ENCODE assay signal across 9 mouse cellular contexts in the genomic region with DNA sequence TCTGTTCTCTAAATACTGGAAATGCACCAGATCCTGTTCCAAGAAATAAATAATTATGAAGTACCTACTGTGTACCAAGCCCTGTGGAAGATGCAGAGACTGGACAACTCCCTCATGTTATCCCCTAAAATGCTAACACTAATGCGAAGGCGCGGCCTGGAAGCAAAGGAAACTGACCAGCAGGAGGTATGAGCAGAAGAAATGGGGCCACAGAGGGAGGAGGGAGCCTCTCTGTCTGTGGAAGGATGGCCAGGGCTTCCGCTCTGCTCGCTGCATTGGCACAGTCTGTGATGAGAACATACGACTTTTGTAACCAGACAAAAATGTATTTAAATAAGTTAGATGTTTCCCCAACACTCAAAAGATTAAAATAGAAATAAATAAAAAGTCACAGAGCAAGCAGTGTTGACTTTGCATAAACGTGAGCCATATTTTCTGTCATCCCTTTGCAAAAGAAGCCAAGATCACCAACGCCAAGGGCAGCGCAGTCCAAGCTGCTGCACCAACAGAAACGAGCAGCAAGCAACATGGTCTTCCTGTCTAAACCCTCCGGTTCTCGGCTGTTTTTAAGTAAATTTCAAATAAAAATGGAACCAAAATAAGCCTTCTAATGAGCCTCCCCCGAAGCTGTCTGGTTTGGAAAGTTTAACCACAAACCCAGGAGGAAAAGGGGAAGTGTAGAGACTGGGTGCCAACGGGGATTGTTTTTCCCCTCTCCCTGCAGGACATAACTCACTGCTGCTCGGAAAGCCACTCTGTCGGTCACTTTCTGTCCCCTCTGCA. TPM values are rescaled to one million over a fixed set of nuclear protein-coding genes. Genes with fewer than 3 reads are reported as not detected.
DNase-seq lines count a peak whose midpoint lies in the region; ATAC-seq and TF ChIP-seq lines count a peak whose summit lies in the region.
"Had no signal": no experiment of that assay in that cellular context is flagged by ENCODE, and none has a peak within 500 bp of the region (broad histone marks: within the 10 kb centered on the region; RNA-seq: fewer than 3 reads in every experiment).

No protein-coding gene starts in this region.

- no peak overlapping the region for H3K4me2 ChIP-seq in hindbrain, embryonic 15.5 days
- no peak overlapping the region for H3K4me2 ChIP-seq in hindbrain, embryonic 11.5 days (replicated peaks; ENCODE audit: low read depth, low read length)
- H3K4me2 ChIP-seq in liver, embryonic 12.5 days = peak overlapping the region; percentile 24
- H3K4me2 ChIP-seq in midbrain, embryonic 15.5 days = no peak overlapping the region

- no peaks in the 10 kb centered on the region for H3K9me3 ChIP-seq in hindbrain, embryonic 15.5 days
- no peaks in the 10 kb centered on the region for H3K9me3 ChIP-seq in hindbrain, embryonic 11.5 days (ENCODE audit: control insufficient read depth, low read length)
- H3K9me3 ChIP-seq in G1E (replicated peaks) = no peaks in the 10 kb centered on the region
- no peaks in the 10 kb centered on the region for H3K9me3 ChIP-seq in liver, embryonic 12.5 days (replicated peaks)
- H3K9me3 ChIP-seq in midbrain, embryonic 10.5 days (replicated peaks) = no peaks in the 10 kb centered on the region
- no peaks in the 10 kb centered on the region for H3K9me3 ChIP-seq in midbrain, embryonic 15.5 days

- DNase-seq in hindbrain, embryonic 11.5 days (ENCODE audit: low spot score) = no peak
- peak; percentile 42 for DNase-seq in G1E (ENCODE audit: low spot score)
- DNase-seq in yolk sac, embryonic 10.5 days (ENCODE audit: low spot score) = no peak
- no peak for DNase-seq in midbrain, embryonic 10.5 days (ENCODE audit: low spot score)

- TF ChIP-seq CTCF in G1E (IDR thresholded peaks at IDR 0.05; ENCODE audit: low read depth, low read length) = no peak

- no peak overlapping the region for H3K9ac ChIP-seq in hindbrain, embryonic 15.5 days
- no peak overlapping the region for H3K9ac ChIP-seq in hindbrain, embryonic 11.5 days (ENCODE audit: low read depth, low read length)
- H3K9ac ChIP-seq in liver, embryonic 12.5 days = no peak overlapping the region
- H3K9ac ChIP-seq in midbrain, embryonic 15.5 days = no peak overlapping the region

- 65% methylated on average over 16 of the region's 16 CpGs for WGBS in hindbrain, embryonic 15.5 days
- WGBS in hindbrain, embryonic 11.5 days = 74% methylated on average over 16 of the region's 16 CpGs
- WGBS in liver, embryonic 12.5 days (ENCODE audit: insufficient replicate concordance) = 44% methylated on average over 16 of the region's 16 CpGs
- 72% methylated on average over 16 of the region's 16 CpGs for WGBS in midbrain, embryonic 10.5 days
- WGBS in midbrain, embryonic 15.5 days = 70% methylated on average over 16 of the region's 16 CpGs

- no peak for ATAC-seq in hindbrain, embryonic 15.5 days (ENCODE audit: low FRiP score, low read depth)
- no peak for ATAC-seq in hindbrain, embryonic 11.5 days (ENCODE audit: low FRiP score)
- no peak for ATAC-seq in G1E (ENCODE audit: extremely low read depth, insufficient number of reproducible peaks, low FRiP score, poor library complexity, severe bottlenecking)
- peak; percentile 55 for ATAC-seq in common myeloid progenitor, adult 5-6 weeks (replicated peaks; ENCODE audit: low read depth, poor library complexity, severe bottlenecking)
- no peak for ATAC-seq in liver, embryonic 12.5 days
- no peak for ATAC-seq in midbrain, embryonic 15.5 days (replicated peaks)

- no peak overlapping the region for H3K4me3 ChIP-seq in hindbrain, embryonic 15.5 days
- no peak overlapping the region for H3K4me3 ChIP-seq in hindbrain, embryonic 11.5 days (ENCODE audit: low read depth, low read length)
- no peak overlapping the region; the same call in 1 of the 2 replicates for H3K4me3 ChIP-seq in G1E (ENCODE audit: low read depth, low read length)
- H3K4me3 ChIP-seq in liver, embryonic 12.5 days = no peak overlapping the region
- H3K4me3 ChIP-seq in midbrain, embryonic 10.5 days = no peak overlapping the region
- H3K4me3 ChIP-seq in midbrain, embryonic 15.5 days = no peak overlapping the region
- H3K4me3 ChIP-seq: erythroblast, embryonic 14.5 days had no signal

- H3K36me3 ChIP-seq in hindbrain, embryonic 15.5 days = no peaks in the 10 kb centered on the region
- H3K36me3 ChIP-seq in hindbrain, embryonic 11.5 days (ENCODE audit: control insufficient read depth, insufficient read depth, low read length) = no peaks in the 10 kb centered on the region
- H3K36me3 ChIP-seq in G1E (replicated peaks) = peaks cover 84% of the 10 kb centered on the region
- H3K36me3 ChIP-seq in liver, embryonic 12.5 days = peaks cover 32% of the 10 kb centered on the region
- H3K36me3 ChIP-seq in midbrain, embryonic 10.5 days = no peaks in the 10 kb centered on the region
- H3K36me3 ChIP-seq in midbrain, embryonic 15.5 days (replicated peaks) = no peaks in the 10 kb centered on the region

- 0 out of 2 replicates have a peak overlapping the region, but pooled peaks have one; percentile 35 for H3K27ac ChIP-seq in hindbrain, embryonic 15.5 days (replicated peaks)
- H3K27ac ChIP-seq in hindbrain, embryonic 11.5 days (ENCODE audit: low read depth, low read length) = no peak overlapping the region
- 0 out of 2 replicates have a peak overlapping the region, but pooled peaks have one; percentile 10 for H3K27ac ChIP-seq in liver, embryonic 12.5 days
- no peak overlapping the region for H3K27ac ChIP-seq in midbrain, embryonic 10.5 days (replicated peaks)
- no peak overlapping the region for H3K27ac ChIP-seq in midbrain, embryonic 15.5 days

- no peaks in the 10 kb centered on the region for H3K27me3 ChIP-seq in hindbrain, embryonic 15.5 days
- no peaks in the 10 kb centered on the region for H3K27me3 ChIP-seq in hindbrain, embryonic 11.5 days (ENCODE audit: control insufficient read depth, insufficient read depth, low read length)
- no peaks in the 10 kb centered on the region for H3K27me3 ChIP-seq in G1E (ENCODE audit: insufficient read depth, low read length)
- H3K27me3 ChIP-seq in liver, embryonic 12.5 days (replicated peaks) = no peaks in the 10 kb centered on the region
- H3K27me3 ChIP-seq in midbrain, embryonic 10.5 days (ENCODE audit: low read depth, poor library complexity, severe bottlenecking) = no peaks in the 10 kb centered on the region
- no peaks in the 10 kb centered on the region for H3K27me3 ChIP-seq in midbrain, embryonic 15.5 days (replicated peaks)

- H3K4me1 ChIP-seq in hindbrain, embryonic 15.5 days (replicated peaks) = 0 out of 2 replicates have a peak, but pooled peaks cover 6% of the 10 kb centered on the region
- H3K4me1 ChIP-seq in hindbrain, embryonic 11.5 days (replicated peaks; ENCODE audit: control insufficient read depth, insufficient read depth, low read length) = no peaks in the 10 kb centered on the region
- H3K4me1 ChIP-seq in G1E (ENCODE audit: insufficient read depth, low read depth, low read length) = peaks cover 74% of the 10 kb centered on the region
- peaks cover 71% of the 10 kb centered on the region for H3K4me1 ChIP-seq in liver, embryonic 12.5 days
- peaks cover 13% of the 10 kb centered on the region for H3K4me1 ChIP-seq in midbrain, embryonic 10.5 days
- H3K4me1 ChIP-seq in midbrain, embryonic 15.5 days = no peaks in the 10 kb centered on the region

RNA-seq across cellular contexts. Expression of a gene that starts 18.9 kb away (rescaled TPM):
- polyA plus RNA-seq in hindbrain, embryonic 15.5 days (2015; fragmentation: Nextera tagmentation; extraction: Ambion mirVana) = 6.8 and 7.8 TPM in 2 replicates
- 5.6 and 5.9 TPM in 2 replicates for polyA plus RNA-seq in hindbrain, embryonic 11.5 days (2014; fragmentation: Nextera tagmentation; extraction: Ambion mirVana)
- total RNA-seq in G1E (2014; fragmentation: Nextera tagmentation) (52.1 and 58.2 TPM in 2 replicates), G1E (2017) (22.2 and 27.2 TPM in 2 replicates)
- 10.7 and 13.2 TPM in 2 replicates for polyA plus RNA-seq in G1E (2012)
- total RNA-seq in common myeloid progenitor, adult 5-6 weeks (2017) = 64.2 and 72.5 TPM in 2 replicates
- polyA plus RNA-seq in liver, embryonic 12.5 days (2016; fragmentation: Nextera tagmentation; extraction: Ambion mirVana) = 12.7 and 13.0 TPM in 2 replicates
- 5.0 and 6.0 TPM in 2 replicates for polyA plus RNA-seq in midbrain, embryonic 10.5 days (2016; fragmentation: Nextera tagmentation; extraction: Ambion mirVana)
- polyA plus RNA-seq in midbrain, embryonic 15.5 days (2015; fragmentation: Nextera tagmentation; extraction: Ambion mirVana) = 6.3 and 6.6 TPM in 2 replicates

RNA-seq across cellular contexts. Expression of a gene that starts 47.2 kb away (rescaled TPM):
- not detected in 2 replicates for polyA plus RNA-seq in hindbrain, embryonic 15.5 days (2015; fragmentation: Nextera tagmentation; extraction: Ambion mirVana)
- polyA plus RNA-seq in hindbrain, embryonic 11.5 days (2014; fragmentation: Nextera tagmentation; extraction: Ambion mirVana) = not detected in 2 replicates
- total RNA-seq in G1E (2014; fragmentation: Nextera tagmentation) (not detected in 2 replicates), G1E (2017) (0.12 TPM in 1 of 2 replicates, not detected in the other)
- not detected in 2 replicates for polyA plus RNA-seq in G1E (2012)
- not detected in 2 replicates for total RNA-seq in common myeloid progenitor, adult 5-6 weeks (2017)
- not detected in 2 replicates for polyA plus RNA-seq in liver, embryonic 12.5 days (2016; fragmentation: Nextera tagmentation; extraction: Ambion mirVana)
- not detected in 2 replicates for polyA plus RNA-seq in midbrain, embryonic 10.5 days (2016; fragmentation: Nextera tagmentation; extraction: Ambion mirVana)
- polyA plus RNA-seq in midbrain, embryonic 15.5 days (2015; fragmentation: Nextera tagmentation; extraction: Ambion mirVana) = not detected in 2 replicates
- polyA plus RNA-seq: erythroblast, embryonic 14.5 days had no signal

Comparison
In these comparisons a context has a peak if more than half of its experiments do, and no peak if none do; other contexts are left out.
1. H3K27ac ChIP-seq: peak in hindbrain, embryonic 15.5 days (single experiment) and liver, embryonic 12.5 days (single experiment); none in hindbrain, embryonic 11.5 days (single experiment), midbrain, embryonic 10.5 days (single experiment) and midbrain, embryonic 15.5 days (single experiment).